Mouse (Mus musculus): ENCODE data around the gene Bahcc1. TPM values are rescaled to one million over a fixed set of nuclear protein-coding genes. Genes with fewer than 3 reads are reported as not detected.

Bahcc1 gene
- total RNA-seq, 2 experiments from 2014 or later, result 7.8 to 8.9 TPM

- no peak for DNase-seq (ENCODE audit: low spot score in 2 of 2)
Measured at GRCm38 (mm10) chr11:120258896-120259689, 26.3 kb downstream of the Bahcc1 start.

DNA sequence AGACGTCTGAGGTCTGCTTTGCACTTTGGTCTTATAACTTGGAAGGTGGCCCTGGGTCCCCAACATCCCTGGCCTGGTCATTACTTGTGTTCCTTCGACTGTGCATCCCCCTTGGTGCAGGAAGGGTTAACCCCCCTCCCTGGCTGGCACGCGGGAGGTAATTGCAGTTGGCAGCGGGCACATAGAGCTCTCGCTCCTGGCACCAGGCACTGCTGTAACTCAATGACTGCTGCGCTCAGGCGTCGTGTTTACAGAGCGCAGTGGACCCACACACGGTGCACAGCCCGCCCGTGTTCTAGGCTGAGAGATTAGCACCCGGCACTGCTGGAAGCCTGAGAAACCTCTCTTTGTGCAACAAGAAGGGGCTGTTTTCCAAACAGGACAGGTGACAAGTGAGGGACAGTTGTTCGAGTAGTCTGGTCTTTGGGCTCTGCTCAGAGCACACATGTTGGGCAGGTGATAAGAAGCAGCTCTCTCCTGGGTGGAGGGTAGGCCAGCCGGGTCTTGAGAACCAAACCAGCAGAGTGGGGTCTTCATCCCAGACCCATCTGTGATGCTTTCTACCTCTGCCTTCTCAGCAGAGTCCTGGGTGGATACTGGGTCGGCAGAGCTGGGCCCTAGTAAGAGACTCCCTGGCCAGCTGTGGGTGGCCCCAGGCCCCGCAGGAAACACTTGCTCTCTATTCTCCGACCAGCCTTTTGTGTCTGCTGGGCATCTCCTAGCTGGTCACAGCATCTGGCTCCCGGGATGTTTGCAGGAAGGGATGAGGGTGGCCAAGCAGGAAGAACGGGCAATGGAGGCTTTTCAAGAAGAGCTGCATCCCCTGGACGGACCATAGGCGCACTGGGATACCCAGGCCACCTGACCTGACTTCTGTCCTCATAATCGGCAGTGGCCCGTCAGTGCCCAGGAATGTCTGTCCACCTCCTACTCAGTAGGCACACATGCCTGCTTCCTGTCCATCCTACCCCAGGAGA lies 27.3 kb downstream of the Bahcc1 start:
- DNase-seq (ENCODE audit: low spot score in 2 of 2), result no peak

DNA sequence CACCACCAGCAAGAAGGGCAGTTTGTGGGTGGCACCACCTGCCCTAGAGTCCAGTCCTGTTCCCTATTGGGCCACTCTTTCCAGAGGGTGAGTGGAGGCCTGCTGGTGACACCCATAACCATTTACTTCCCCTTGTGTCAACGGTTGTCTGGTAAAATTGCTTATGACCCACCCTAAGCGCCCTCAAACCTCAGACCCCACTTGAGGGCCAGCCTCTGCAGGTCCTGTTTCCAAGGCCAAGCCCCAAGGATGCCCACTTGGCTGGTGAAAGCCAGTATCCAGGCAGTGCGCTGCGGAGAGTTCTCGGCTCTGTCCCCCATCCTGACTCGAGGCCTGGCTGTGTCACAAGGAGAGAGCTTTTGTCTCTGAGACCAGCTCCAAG lies 28.0 kb downstream of the Bahcc1 start:
- no peak for DNase-seq (ENCODE audit: low spot score in 2 of 2)

DNA sequence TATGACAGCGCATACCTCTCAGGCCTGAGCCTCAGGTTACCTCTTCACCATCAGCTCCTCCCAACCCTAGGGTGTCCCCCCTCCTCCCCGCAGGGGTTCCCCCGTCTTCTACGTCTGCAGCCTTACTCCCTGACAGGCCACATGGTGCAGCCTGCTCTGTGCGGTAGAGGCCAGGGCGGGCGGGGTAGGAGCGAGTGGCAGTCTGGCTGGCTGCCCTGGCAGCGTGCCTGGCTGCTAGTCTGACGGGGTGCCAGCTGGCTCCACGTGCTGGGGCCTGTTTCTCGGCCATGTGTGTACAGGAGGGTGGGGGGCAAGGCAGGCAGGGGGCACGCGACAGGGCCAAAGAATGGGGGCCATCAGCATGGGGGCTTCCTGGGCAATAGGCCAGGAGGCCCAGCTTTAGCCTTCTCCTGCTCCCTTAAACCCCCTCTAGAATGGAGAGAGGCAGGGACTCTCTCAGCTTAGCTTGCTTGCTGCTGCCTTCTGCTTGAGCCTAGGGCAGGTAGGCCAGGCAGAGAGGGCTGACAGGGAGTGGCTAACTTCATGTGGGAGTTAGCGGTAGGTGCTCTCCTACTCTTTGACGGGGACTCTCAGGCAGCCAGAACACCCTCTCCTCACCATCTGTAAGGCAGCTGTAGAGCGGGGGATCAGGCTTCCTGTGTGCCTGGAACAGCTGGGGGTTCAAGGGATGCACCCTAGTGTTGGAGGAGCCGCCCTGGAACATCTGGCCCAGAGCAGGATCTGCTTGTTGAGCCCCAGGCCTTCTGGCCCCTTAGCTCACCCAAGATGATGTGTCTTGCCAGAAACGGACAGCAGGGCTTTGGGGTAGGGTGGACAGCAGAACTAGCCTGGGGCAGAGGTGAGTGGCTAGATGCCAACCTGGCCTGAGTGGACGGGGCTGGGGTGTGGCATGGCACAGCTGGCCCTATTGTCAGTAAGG lies 28.9 kb downstream of the Bahcc1 start:
- peak; percentile 94 for DNase-seq (ENCODE audit: low spot score in 2 of 2)

DNA sequence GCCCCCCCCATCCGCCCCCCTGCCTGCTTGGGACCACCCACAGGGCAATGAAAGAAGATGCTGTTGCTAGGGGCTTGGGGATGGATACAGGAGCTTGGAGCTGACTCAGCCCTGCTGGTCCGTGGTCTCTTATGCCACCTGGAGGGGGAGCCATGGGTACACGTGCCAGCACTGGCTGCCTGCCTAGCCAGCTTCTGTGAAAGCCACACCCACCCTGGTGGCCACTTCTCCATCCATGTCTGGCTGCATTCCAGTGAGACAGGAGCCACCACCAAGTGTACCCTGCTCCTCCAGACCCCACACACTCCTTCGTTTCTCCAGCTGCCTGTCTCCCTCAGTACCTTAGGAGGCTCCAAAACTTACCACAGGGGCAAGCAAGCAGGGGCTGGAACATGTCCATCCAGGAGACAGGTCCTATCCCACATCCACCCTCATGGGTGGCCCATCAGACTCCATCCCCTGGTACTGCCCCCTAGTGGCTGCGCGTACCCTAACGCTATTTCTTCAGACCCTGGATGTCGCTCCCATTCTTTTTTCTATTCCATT lies 29.7 kb downstream of the Bahcc1 start:
- DNase-seq (ENCODE audit: low spot score in 2 of 2), result peak; percentile 58 to 77

GRCm38 (mm10) chr11:120263176-120263575 lies 30.4 kb downstream of the Bahcc1 start:
- no peak for DNase-seq (ENCODE audit: low spot score in 2 of 2)

- DNase-seq (ENCODE audit: low spot score in 2 of 2), result no peak
Measured at GRCm38 (mm10) chr11:120264008-120264407, 31.3 kb downstream of the Bahcc1 start.

DNA sequence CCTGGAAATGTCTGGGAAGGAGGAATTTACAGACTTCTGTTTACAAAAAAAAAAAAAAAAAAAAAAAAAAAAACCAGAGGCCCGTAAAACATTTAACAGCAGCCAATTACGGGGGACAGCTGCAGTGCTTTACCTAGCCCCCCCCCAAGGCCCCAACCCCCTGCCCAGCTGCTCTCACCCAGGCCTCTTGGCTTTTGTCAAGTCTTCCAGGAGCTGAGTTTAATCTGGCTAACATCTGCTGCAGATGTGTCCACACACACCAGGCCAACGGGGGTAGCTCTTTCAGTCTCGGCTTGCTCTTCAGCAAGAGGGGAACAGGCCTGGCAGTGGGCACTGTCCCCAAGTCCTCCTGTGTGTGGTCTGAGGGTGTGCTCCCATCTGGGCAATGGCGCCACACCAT lies 32.7 kb downstream of the Bahcc1 start:
- DNase-seq (ENCODE audit: low spot score in 2 of 2), result no peak

DNA sequence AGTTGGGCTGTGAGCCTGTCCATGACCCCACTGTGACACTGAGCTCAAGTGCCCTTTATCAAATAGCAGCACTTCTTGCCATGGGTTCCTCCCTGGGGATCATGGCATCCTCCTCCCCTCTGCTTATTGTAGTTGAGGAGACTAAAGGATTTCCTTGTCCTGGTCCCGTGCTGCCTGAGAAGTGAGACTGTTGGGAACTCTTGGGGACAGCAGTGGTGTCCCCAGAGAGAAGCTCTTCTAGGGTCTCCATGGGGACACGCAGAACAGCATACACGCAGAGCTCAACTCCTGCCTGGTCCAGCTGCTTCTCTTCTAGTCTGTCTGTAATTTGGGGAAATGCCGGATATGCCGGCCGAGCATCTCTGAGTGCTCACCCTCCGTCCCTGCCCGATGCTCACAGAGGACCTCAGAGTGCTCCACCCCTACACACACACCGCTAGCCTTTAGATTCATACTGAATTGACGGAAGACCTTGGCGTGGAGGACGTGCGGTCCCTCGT lies 33.6 kb downstream of the Bahcc1 start:
- DNase-seq (ENCODE audit: low spot score in 2 of 2), result no peak

DNA sequence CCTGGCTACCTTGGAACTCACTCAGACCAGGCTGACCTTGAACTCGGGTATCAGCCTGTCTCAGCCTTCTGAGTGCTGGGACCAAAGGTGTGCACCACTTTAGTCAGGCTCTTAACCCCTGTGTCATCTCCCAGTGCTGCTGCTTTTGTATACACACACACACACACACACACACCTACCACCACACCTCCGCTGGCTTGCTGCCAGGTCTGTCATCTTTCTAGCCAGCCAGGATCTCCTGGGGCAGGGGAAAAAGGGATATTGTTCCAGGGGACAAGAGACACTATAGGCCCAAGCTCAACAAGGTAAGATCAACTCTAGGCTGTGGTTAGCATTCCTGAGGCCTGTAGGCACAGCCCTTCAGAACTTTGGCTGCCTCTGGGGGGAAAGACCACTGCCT lies 34.5 kb downstream of the Bahcc1 start:
- DNase-seq (ENCODE audit: low spot score in 2 of 2), result no peak

GRCm38 (mm10) chr11:120267676-120268075 lies 34.9 kb downstream of the Bahcc1 start:
- DNase-seq (ENCODE audit: low spot score in 2 of 2), result no peak

DNA sequence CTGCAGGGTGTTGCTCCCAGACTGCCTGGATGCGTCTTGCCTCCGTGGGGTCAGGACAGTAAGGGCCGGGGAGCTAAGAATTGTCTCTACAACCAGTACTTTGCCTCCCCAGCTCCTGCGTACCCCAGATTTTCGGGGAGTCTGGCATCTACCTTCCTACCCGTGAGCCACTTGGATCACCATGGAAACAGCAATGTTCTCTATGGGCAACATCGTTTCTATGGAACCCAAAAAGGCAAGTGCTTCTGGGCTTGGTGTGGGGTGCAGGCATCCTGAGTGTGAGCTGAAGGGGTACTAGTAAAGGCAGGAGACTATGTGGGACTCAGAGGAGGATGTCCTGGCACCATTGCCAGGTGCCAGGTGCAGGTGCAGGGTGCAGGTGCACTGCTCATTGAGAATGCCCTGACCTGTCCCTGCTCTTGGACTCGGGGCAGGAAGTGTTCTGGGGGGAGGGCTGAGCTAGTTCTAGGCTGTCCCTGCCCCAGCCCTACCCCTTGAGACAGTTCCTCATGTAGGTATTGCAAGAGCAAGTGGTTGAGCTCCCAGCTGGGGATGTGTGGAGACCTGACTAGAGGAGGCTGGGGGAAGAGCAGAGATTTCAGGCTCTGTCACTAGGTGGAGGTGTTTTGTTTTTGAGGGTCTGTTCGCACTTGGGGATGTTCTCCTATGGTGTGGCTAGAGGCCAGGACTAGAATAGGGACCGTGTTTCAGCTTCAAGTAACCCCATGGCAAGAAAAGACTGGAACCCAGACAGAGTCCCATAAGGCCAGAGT lies 35.6 kb downstream of the Bahcc1 start:
- DNase-seq (ENCODE audit: low spot score in 2 of 2), result no peak

DNA sequence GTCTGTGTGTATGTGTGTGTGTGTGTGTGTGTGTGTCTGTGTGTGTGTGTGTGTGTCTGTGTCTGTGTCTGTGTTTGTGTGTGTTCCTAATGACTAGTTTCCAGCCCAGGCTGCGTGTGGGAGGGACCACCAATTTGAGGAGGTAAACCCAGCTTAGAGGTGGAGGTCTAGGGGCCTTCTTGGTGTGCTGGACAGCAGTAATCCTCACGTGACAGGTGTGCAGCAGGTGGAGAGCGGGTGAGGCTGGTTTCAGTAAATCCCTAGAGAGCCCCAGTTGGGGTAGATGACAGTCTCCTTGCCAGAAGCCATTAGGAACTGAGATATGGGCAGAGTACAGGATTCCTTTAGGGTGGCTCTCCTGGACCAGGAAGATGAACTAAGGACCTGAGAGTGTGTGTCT lies 36.3 kb downstream of the Bahcc1 start:
- DNase-seq (ENCODE audit: low spot score in 2 of 2), result no peak

DNA sequence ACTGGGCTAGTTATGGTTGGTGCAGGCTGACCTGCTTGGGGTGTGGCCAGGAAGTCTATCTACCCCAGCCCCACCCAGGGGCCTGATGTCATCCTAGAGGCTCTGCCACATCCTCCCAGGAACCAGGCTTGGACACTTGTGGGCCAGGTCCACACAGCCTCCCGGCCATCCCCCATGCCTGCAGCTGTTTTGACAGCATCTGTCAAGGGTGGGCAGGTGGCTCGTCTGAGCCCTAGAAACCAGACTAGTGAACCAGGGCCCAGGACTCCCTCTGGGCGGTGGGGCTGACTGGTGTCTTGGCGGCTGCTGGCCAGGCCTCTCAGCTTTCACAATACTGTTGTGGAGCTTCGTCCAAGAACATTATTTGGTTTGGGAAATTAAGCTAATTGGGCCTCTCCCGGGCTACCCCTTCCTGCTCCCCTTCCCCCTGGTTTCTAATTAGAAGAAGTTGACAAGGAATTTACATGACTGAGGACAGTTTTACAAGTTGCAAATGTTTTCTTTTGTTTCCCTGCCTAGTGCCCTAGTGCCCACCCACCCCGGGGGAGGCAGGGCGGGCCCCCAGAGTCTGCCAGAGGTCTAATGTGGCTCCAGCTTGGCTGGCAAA lies 36.9 kb downstream of the Bahcc1 start:
- DNase-seq (ENCODE audit: low spot score in 2 of 2), result no peak

DNA sequence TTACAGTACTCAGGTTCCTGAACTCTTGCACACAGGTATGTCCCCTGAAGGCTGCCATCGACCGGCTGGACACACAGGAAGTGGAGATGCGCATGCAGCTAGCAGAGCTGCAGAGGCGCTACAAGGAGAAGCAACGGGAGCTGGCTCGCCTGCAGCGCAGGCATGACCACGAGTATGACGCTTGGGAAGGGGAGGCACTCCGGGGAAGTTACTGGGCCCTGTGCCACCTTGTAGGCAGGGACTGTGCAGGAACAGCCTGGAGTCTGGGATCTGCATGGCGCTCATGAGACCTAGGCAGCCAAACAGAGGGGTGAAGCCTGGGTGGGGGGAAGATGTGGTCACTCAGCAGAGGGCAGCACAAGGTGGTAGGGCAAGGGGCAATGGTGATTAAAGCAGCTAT lies 46.6 kb downstream of the Bahcc1 start:
- DNase-seq (ENCODE audit: low spot score in 2 of 2), result no peak

DNA sequence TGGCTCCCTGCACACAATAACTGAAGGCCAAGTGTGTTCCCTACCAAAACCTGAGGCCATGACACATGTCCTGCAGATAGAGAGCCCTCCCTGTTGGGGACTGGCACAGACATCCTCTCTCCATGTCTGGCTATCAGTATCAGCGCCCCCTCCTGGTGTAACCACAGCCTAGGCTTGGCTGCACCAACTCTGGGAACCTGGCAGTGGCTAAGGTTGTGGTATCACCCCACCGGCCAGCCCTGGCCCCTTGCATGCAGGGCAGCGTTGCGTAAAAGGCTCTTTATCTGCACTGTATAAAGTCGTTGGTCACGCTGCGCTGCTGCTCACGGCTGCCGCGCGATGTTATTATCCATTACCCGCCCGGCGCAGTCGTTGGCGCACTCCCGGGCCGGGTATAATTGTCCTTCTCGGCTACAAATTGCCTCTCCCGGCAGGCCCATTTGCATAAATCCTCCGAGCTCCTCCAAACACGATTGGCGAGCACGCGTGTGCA lies 47.6 kb downstream of the Bahcc1 start:
- peak; percentile 37 to 58 for DNase-seq (ENCODE audit: low spot score in 2 of 2)

GRCm38 (mm10) chr11:120280774-120281173 lies 48.0 kb downstream of the Bahcc1 start:
- no peak for DNase-seq (ENCODE audit: low spot score in 2 of 2)

GRCm38 (mm10) chr11:120281197-120281596 lies 48.5 kb downstream of the Bahcc1 start:
- DNase-seq (ENCODE audit: low spot score in 2 of 2), result no peak

GRCm38 (mm10) chr11:120283542-120283941 lies 50.8 kb downstream of the Bahcc1 start:
- DNase-seq (ENCODE audit: low spot score in 2 of 2), result no peak
